Mouse (Mus musculus): ENCODE data around the gene Nudt16l1. TPM values are rescaled to one million over a fixed set of nuclear protein-coding genes. Genes with fewer than 3 reads are reported as not detected.

Nudt16l1 gene
- polyA plus RNA-seq, 1 experiment from 2014 or later: 140 TPM

DNA sequence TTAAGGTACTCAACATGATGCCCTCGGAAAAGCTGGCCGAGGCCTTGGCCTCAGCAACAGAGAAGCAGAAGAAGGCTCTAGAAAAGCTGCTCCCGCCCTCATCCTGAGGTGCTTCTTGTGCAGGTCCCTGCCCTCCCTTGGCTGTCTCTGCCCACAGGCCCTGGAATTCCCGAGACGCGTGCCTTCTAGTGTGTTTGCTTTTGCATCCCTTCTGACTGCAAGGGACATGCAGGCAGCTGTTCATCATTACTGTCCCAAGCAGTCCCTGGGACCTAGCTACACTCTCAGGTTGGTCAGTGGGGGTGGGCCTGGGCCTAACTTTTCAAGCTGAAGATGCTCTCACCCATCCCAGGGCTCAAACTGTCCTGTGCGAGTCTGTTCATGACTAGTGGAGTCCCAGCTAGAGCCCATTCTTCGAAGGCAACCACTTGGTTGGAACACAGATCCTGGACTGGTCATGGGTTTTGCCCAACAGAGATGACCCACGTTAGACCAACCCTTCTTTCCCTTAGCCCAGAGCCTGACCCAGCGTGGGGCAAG lies 1.8 kb downstream of the Nudt16l1 start:
- Histone ChIP-seq H3K4me1 (ENCODE audit: control insufficient read depth, insufficient read depth, low read length) (peaks cover 8% of the 10 kb centered on the region), H3K4me2 (ENCODE audit: low read depth, low read length) (peak overlapping the region; percentile 91), H3K9me3 (ENCODE audit: control insufficient read depth, low read length) (no peaks in the 10 kb centered on the region), H3K9ac (replicated peaks; ENCODE audit: low read depth, low read length) (no peak overlapping the region), H3K27ac (ENCODE audit: low read depth, low read length) (no peak overlapping the region), H3K36me3 (ENCODE audit: control insufficient read depth, insufficient read depth, low read length) (peaks cover 44% of the 10 kb centered on the region), H3K27me3 (ENCODE audit: control insufficient read depth, insufficient read depth, low read length) (no peaks in the 10 kb centered on the region), H3K4me3 (ENCODE audit: low read depth, low read length) (peak overlapping the region; percentile 60; the same call in 1 of the 2 replicates)
- 92% methylated on average over 10 of the region's 10 CpGs for WGBS
- no peak for ATAC-seq (ENCODE audit: low read depth)

DNA sequence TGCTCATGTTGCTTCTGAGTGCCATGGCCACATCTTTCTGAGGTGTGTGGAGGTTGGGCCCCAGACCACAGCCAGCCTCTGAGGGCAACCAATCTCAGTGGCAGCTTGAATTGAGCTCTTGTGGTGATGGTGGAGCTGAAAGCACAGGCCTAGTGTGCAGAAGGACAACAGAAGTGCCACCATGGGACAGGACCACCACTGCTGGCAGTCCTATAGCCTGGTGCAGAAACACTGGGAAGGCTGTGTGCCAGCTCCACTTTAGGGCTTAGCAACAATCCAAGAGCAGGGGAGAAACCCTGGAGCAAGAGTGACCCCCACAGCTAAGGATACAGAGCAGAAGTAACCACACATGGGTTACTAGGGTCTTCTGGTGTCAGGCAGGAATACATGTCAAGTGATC lies 2.5 kb downstream of the Nudt16l1 start:
- no peak for ATAC-seq (ENCODE audit: low read depth)
- Histone ChIP-seq H3K4me2 (ENCODE audit: low read depth, low read length) (no peak overlapping the region), H3K9ac (replicated peaks; ENCODE audit: low read depth, low read length) (no peak overlapping the region), H3K9me3 (ENCODE audit: control insufficient read depth, low read length) (no peaks in the 10 kb centered on the region), H3K4me3 (ENCODE audit: low read depth, low read length) (no peak overlapping the region), H3K27me3 (ENCODE audit: control insufficient read depth, insufficient read depth, low read length) (no peaks in the 10 kb centered on the region), H3K27ac (ENCODE audit: low read depth, low read length) (no peak overlapping the region), H3K4me1 (ENCODE audit: control insufficient read depth, insufficient read depth, low read length) (peaks cover 8% of the 10 kb centered on the region), H3K36me3 (ENCODE audit: control insufficient read depth, insufficient read depth, low read length) (peaks cover 39% of the 10 kb centered on the region)

DNA sequence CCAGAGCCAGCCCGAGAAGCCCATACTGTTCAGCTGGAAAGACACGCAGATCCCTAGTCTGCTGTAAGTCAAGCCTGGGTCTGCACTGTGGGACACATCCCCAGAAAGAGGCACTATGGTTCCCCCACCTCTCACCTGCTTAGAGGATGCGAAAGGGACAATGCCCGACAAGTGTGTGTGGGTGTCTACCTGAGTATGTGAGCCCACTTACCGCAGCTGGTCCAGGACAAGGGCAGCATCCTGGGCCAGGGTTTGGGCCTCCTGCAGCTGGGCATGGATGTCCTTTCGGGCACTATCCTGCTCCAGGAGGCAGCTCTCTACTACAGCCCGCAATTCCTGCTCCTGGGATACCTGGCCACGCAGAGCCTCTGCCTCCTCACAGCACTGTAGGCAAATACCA lies 4.3 kb downstream of the Nudt16l1 start:
- Histone ChIP-seq H3K4me1 (ENCODE audit: control insufficient read depth, insufficient read depth, low read length) (peaks cover 8% of the 10 kb centered on the region), H3K4me3 (ENCODE audit: low read depth, low read length) (no peak overlapping the region), H3K36me3 (ENCODE audit: control insufficient read depth, insufficient read depth, low read length) (peaks cover 48% of the 10 kb centered on the region), H3K9ac (replicated peaks; ENCODE audit: low read depth, low read length) (no peak overlapping the region), H3K27ac (ENCODE audit: low read depth, low read length) (no peak overlapping the region), H3K9me3 (ENCODE audit: control insufficient read depth, low read length) (no peaks in the 10 kb centered on the region), H3K4me2 (ENCODE audit: low read depth, low read length) (no peak overlapping the region), H3K27me3 (ENCODE audit: control insufficient read depth, insufficient read depth, low read length) (no peaks in the 10 kb centered on the region)
- 93% methylated on average over 8 of the region's 8 CpGs for WGBS
- no peak for ATAC-seq (ENCODE audit: low read depth)

DNA sequence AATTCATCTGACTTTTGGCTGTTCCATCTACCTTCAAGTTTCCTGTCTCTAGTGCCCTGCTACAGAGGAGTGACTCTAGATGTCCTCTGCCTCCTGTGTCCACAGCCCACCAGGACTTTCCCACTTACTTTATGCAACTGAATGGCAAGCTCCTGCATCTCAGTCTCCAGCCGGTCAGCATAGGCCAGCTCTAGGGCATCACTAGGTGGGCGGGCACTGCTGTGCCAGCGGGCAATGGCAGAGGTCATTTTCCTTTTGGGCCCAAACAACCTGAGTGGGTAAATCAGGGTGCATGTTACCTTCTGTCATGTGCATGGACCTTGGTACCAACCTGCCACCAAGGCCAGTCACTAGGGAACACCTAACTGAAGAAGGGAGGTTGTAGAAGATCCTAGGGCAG lies 4.9 kb downstream of the Nudt16l1 start:
- 93% methylated on average over 3 of the region's 3 CpGs for WGBS
- no peak overlapping the region for H3K27ac ChIP-seq (ENCODE audit: low read depth, low read length)
- H3K4me1 ChIP-seq (ENCODE audit: control insufficient read depth, insufficient read depth, low read length): peaks cover 8% of the 10 kb centered on the region
- H3K9me3 ChIP-seq (ENCODE audit: control insufficient read depth, low read length): no peaks in the 10 kb centered on the region
- peaks cover 54% of the 10 kb centered on the region for H3K36me3 ChIP-seq (ENCODE audit: control insufficient read depth, insufficient read depth, low read length)
- H3K4me2 ChIP-seq (ENCODE audit: low read depth, low read length): no peak overlapping the region
- H3K27me3 ChIP-seq (ENCODE audit: control insufficient read depth, insufficient read depth, low read length): no peaks in the 10 kb centered on the region
- no peak overlapping the region for H3K4me3 ChIP-seq (ENCODE audit: low read depth, low read length)
- no peak overlapping the region for H3K9ac ChIP-seq (replicated peaks; ENCODE audit: low read depth, low read length)
- ATAC-seq (ENCODE audit: low read depth): no peak

GRCm38 (mm10) chr16:4945415-4945814 lies 6.9 kb downstream of the Nudt16l1 start:
- H3K36me3 ChIP-seq (ENCODE audit: control insufficient read depth, insufficient read depth, low read length): peaks cover 58% of the 10 kb centered on the region
- no peak for ATAC-seq (ENCODE audit: low read depth)
- no peak overlapping the region for H3K4me2 ChIP-seq (ENCODE audit: low read depth, low read length)
- no peaks in the 10 kb centered on the region for H3K9me3 ChIP-seq (ENCODE audit: control insufficient read depth, low read length)
- 85% methylated on average over 4 of the region's 4 CpGs for WGBS
- H3K9ac ChIP-seq (replicated peaks; ENCODE audit: low read depth, low read length): no peak overlapping the region
- no peaks in the 10 kb centered on the region for H3K27me3 ChIP-seq (ENCODE audit: control insufficient read depth, insufficient read depth, low read length)
- no peak overlapping the region for H3K4me3 ChIP-seq (ENCODE audit: low read depth, low read length)
- no peak overlapping the region for H3K27ac ChIP-seq (ENCODE audit: low read depth, low read length)
- no peaks in the 10 kb centered on the region for H3K4me1 ChIP-seq (ENCODE audit: control insufficient read depth, insufficient read depth, low read length)

DNA sequence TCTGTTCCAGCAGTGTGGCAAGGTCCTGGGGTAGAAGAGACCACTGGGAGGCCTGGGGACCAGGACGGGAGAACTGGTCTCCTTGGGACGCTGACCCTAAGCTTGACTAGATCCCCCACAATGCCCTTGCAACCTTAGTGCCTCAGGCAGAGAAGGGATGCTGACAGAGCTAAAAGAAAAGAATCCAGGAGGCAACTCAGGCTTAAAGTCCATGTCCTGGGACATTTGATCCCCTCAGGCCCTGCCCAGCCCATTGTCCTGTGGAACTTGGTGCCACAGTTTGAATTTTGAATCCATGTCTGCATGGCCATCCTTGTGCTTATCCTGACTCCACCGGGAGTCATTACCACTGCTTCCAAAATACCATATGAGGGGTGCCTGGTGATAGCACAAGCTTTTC lies 7.6 kb downstream of the Nudt16l1 start:
- ATAC-seq (ENCODE audit: low read depth): no peak
- no peaks in the 10 kb centered on the region for H3K4me1 ChIP-seq (ENCODE audit: control insufficient read depth, insufficient read depth, low read length)
- H3K27me3 ChIP-seq (ENCODE audit: control insufficient read depth, insufficient read depth, low read length): no peaks in the 10 kb centered on the region
- 91% methylated on average over 3 of the region's 3 CpGs for WGBS
- H3K27ac ChIP-seq (ENCODE audit: low read depth, low read length): no peak overlapping the region
- no peaks in the 10 kb centered on the region for H3K9me3 ChIP-seq (ENCODE audit: control insufficient read depth, low read length)
- H3K4me2 ChIP-seq (ENCODE audit: low read depth, low read length): no peak overlapping the region
- H3K36me3 ChIP-seq (ENCODE audit: control insufficient read depth, insufficient read depth, low read length): peaks cover 59% of the 10 kb centered on the region
- H3K4me3 ChIP-seq (ENCODE audit: low read depth, low read length): no peak overlapping the region
- no peak overlapping the region for H3K9ac ChIP-seq (replicated peaks; ENCODE audit: low read depth, low read length)

- H3K4me3 ChIP-seq (ENCODE audit: low read depth, low read length): no peak overlapping the region
- H3K27me3 ChIP-seq (ENCODE audit: control insufficient read depth, insufficient read depth, low read length): no peaks in the 10 kb centered on the region
- 81% methylated on average over 4 of the region's 4 CpGs for WGBS
These were observed 8.8 kb downstream of the Nudt16l1 start for GRCm38 (mm10) chr16:4947378-4947777.

GRCm38 (mm10) chr16:4956609-4957008 lies 18.0 kb downstream of the Nudt16l1 start:
- no peak overlapping the region for H3K27ac ChIP-seq (ENCODE audit: low read depth, low read length)
- H3K4me2 ChIP-seq (ENCODE audit: low read depth, low read length): no peak overlapping the region
- H3K36me3 ChIP-seq (ENCODE audit: control insufficient read depth, insufficient read depth, low read length): peaks cover 39% of the 10 kb centered on the region
- H3K9me3 ChIP-seq (ENCODE audit: control insufficient read depth, low read length): no peaks in the 10 kb centered on the region
- no peak overlapping the region for H3K4me3 ChIP-seq (ENCODE audit: low read depth, low read length)
- ATAC-seq (ENCODE audit: low read depth): no peak
- WGBS: 90% methylated on average over 3 of the region's 3 CpGs
- H3K4me1 ChIP-seq (ENCODE audit: control insufficient read depth, insufficient read depth, low read length): no peaks in the 10 kb centered on the region
- no peaks in the 10 kb centered on the region for H3K27me3 ChIP-seq (ENCODE audit: control insufficient read depth, insufficient read depth, low read length)
- no peak overlapping the region for H3K9ac ChIP-seq (replicated peaks; ENCODE audit: low read depth, low read length)

More at GRCm38 (mm10) chr16:4947378-4947777, 8.8 kb downstream of the Nudt16l1 start:
- H3K9me3 ChIP-seq (ENCODE audit: control insufficient read depth, low read length): no peaks in the 10 kb centered on the region
- H3K9ac ChIP-seq (replicated peaks; ENCODE audit: low read depth, low read length): no peak overlapping the region
- no peak overlapping the region for H3K27ac ChIP-seq (ENCODE audit: low read depth, low read length)
- ATAC-seq (ENCODE audit: low read depth): no peak
- H3K4me1 ChIP-seq (ENCODE audit: control insufficient read depth, insufficient read depth, low read length): no peaks in the 10 kb centered on the region
- peaks cover 55% of the 10 kb centered on the region for H3K36me3 ChIP-seq (ENCODE audit: control insufficient read depth, insufficient read depth, low read length)
- H3K4me2 ChIP-seq (ENCODE audit: low read depth, low read length): no peak overlapping the region

- peaks cover 36% of the 10 kb centered on the region for H3K36me3 ChIP-seq (ENCODE audit: control insufficient read depth, insufficient read depth, low read length)
- WGBS: 98% methylated on average over 3 of the region's 3 CpGs
- no peak overlapping the region for H3K4me2 ChIP-seq (ENCODE audit: low read depth, low read length)
These were observed 18.9 kb downstream of the Nudt16l1 start for GRCm38 (mm10) chr16:4957446-4957845.

More at GRCm38 (mm10) chr16:4957446-4957845, 18.9 kb downstream of the Nudt16l1 start:
- H3K9me3 ChIP-seq (ENCODE audit: control insufficient read depth, low read length): no peaks in the 10 kb centered on the region
- no peak overlapping the region for H3K9ac ChIP-seq (replicated peaks; ENCODE audit: low read depth, low read length)
- no peaks in the 10 kb centered on the region for H3K4me1 ChIP-seq (ENCODE audit: control insufficient read depth, insufficient read depth, low read length)
- H3K4me3 ChIP-seq (ENCODE audit: low read depth, low read length): no peak overlapping the region
- no peaks in the 10 kb centered on the region for H3K27me3 ChIP-seq (ENCODE audit: control insufficient read depth, insufficient read depth, low read length)
- no peak for ATAC-seq (ENCODE audit: low read depth)
- H3K27ac ChIP-seq (ENCODE audit: low read depth, low read length): no peak overlapping the region

Measured in neural tube, embryonic 14.5 days (tissue).